Mouse (Mus musculus) testis, adult 2 months (tissue): Measurements from ENCODE around the gene Tnrc6c.
"Not testable (repeated sequence)": the region's sequence is repeated elsewhere in the genome, so short reads cannot be mapped to it uniquely, and the experiment has no call there.

ENCODE experiments used
- CTCF ChIP-seq: fragments of 200-500 bp; IDR thresholded peaks from 2 replicates; pipeline ENCODE4 v1.5.1; 2012; ENCODE audit warnings: low read depth, mild to moderate bottlenecking, inconsistent platforms, low read length, moderate library complexity; ENCODE audit not compliant: control insufficient read depth, insufficient read depth, insufficient replicate concordance
- POLR2A ChIP-seq: fragments of 200-500 bp; IDR thresholded peaks from 2 replicates; pipeline ENCODE4 v1.6.1; 2012; ENCODE audit warnings: low read depth, mild to moderate bottlenecking, inconsistent platforms, low read length, moderate library complexity; ENCODE audit not compliant: control insufficient read depth

DNA sequence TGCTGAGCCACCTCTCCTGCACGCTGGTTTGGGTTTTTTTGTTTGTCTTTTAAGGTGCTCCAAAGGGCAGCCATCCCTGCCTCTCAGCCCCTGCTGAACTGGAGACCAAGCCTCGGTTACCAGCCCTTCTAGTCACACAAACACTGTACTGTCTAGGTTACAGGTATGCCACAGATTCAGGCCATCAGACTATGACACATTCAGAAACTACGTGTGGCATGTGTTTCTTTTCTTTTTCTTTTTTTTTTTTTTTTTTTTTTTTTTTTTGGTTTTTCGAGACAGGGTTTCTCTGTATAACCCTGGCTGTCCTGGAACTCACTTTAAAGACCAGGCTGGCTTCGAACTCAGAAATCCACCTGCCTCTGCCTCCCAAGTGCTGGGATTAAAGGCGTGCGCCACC is 134.4 kb downstream of the Tnrc6c start:
- not testable (repeated sequence) for TF ChIP-seq POLR2A, CTCF
